Mouse (Mus musculus) B cell, adult 2 months (primary cell): ENCODE measurements around the gene Fads2.

ENCODE experiments used
- DNase-seq, 2 experiments: peaks; one replicate each; pipeline ENCODE4 v3.0.0; 2022

The Fads2 gene

DNA sequence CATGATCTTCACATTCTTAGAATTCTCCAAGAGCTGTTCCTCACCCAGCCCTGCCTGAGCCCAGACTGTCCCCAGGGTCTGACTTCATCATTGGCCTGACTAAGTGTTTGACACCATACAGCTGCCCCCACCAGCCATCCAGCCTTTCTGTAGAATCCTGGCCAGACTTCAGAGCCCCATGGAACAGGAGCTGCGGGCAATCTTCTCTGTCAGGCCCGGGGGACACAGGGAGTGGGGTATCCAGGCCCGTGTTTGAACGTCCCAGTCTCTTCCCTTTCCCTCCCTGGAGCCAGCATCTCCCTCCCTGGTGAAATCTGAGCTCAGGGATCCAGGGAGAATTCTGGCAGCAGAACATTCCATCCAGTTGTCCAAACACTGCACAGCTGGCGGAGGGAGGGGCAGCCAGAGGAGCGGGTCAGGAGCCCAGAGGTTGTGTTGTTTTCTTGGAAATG lies 88.7 kb downstream of the Fads2 start:
- no peak for DNase-seq
